Mouse (Mus musculus): ENCODE results near the gene Trim71. TPM values are rescaled to one million over a fixed set of nuclear protein-coding genes. Genes with fewer than 3 reads are reported as not detected.

Trim71 gene
- total RNA-seq, 2 experiments from 2014 or later, result 0.05 to 0.07 TPM

DNA sequence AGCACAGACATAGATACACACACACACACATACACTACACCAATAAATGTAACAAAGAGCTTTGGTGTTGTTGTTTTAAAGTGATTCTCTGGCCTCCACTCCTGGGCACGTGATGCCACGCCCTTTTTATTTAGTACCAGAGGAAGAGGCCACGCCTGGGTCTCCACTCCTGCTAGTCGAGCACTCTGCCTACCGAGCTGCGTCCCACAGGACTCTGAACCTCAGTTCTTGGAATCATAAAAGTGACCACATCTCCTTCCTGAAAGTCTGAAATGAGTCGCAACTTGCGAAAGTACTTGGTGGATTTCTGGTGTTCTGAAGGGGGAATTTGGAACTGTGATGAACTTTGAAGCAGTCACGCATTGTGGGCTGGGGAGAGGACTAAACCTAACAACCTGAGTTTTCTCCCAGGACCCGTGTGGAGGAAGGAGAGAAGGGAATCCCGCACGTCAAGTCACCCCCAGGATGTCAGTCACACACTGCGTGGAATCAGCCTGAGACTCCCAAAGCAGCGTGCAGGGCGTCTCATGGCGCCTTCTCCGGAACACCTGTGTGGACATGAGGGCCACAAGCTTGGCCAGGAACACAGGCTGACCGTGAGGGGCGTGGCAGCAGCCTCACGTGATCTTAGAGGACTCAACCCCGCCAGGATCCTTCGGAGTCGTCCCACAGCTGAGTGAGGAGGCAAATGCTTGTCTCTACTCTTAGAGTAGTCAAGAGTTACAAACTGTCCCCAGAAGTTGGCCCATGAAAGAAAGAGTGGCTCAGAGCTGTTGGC, 76.5 kb downstream of the Trim71 start:
- DNase-seq (ENCODE audit: low spot score in 2 of 2), result no peak

DNA sequence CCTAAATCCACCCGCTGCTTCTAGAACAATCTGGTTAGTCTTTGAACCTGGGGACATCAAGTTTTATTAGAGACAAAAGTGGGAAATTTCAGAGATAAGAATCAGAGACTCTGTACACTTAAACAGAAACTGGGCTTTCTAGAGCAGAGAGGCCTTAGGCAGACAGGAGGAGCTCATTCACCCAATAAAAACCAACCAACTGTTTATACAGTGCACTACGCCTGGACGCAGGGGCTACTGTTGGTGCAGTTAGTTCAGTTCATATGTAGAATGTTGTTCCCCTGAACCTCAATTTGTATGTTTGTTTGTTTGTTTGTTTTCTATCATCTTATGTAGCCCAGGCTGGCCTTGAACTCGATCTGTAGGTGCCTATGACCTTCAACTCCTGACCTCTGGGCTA, 77.4 kb downstream of the Trim71 start:
- no peak for DNase-seq (ENCODE audit: low spot score in 2 of 2)

GRCm38 (mm10) chr9:114484771-114485170, 79.4 kb downstream of the Trim71 start:
- DNase-seq (ENCODE audit: low spot score in 2 of 2), result no peak

DNA sequence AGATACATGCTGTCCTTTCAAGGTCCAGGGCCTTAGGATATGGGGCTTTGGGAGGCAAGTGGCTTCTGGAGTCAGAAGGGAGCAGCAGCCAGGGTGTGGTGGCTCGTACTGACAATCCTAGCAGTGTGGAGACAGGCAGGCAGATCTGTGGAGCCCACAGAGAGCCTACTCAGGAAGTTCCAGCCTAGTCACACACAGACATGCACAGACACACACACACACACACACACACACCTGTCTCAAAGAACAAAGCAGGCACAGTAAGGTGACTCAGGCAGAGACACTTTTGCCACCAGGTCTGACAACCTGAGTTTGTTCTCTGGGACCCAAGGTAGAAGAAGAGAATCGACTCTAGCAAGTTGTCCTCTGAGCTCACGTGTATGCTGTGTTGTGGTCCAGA, 83.2 kb downstream of the Trim71 start:
- no peak for DNase-seq (ENCODE audit: low spot score in 2 of 2)

DNA sequence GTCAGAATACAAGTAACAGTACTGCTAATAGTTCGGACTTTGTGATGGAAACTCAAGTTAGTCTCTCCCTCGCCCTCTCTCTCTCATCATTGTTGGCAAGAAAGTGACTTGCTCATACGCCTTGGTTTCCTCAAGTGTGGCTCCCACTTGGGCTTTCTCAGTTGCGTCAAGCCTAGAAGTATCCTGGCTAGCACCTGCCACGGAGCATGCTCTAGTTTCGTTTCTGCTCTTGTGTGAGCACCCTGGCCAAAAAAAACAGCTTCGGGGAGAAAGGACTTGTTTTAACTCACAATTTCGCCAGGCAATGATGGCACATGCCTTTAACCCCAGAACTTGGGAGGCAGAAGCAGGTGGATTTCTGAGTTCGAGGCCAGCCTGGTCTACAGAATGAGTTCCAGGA, 87.2 kb downstream of the Trim71 start:
- no peak for DNase-seq (ENCODE audit: low spot score in 2 of 2)

DNA sequence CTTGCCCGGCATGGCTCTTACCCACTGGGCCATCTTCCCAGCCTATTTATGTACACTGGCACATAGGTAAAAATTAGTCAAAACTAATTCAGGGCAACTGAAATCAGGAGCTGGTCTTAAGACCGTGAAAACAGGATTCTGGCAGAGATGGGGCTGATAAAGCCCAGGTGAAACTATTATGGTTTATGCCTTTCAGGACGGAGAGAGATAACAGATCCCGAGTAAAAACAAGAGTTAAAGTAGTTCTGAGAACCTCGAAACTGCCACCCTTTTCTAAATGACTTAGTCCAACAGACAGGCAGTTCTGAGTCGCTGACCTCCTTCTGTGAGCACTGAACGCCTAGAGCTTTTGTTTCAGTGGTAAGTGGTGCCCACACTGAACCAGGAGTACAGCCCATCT, 92.3 kb downstream of the Trim71 start:
- no peak for DNase-seq (ENCODE audit: low spot score in 2 of 2)

DNA sequence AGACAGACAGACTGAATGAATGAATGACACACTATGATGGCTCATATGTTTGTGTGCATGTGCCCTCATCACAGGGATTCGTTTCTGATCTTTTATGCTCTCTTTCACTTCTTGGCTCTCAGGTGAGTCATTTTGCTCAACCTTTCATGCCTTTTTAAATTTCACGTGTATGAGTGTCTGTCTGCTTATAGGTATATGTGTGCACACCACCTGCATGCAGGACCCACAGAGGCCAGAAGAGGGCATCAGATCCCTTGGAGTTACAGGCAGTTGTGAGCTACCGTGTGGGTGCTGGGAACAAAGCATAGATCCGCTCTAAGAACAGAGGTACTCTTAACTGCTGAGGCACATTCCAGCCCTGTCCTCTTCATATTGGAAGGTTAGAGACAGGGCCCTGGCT, 95.5 kb downstream of the Trim71 start:
- DNase-seq (ENCODE audit: low spot score in 2 of 2), result no peak

DNA sequence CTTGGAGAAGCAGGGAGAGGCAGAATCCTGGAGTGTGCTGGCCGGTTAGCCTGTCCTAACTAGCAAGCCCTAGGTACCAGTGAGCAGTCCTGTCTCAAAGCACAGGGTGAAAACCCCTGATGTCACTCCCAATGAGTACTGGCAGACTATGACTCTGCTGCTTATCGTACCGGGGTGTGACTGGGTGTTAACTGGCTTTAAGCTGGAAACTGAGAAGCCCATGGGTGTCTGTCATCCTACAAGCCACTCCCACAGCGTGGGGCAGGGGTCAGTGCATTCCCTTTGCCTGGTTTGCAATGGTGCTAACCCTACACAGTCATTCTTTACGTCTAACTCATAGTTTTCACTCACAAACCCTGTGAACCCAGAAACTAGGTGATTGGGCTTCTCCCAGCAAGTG, 96.0 kb downstream of the Trim71 start:
- DNase-seq (ENCODE audit: low spot score in 2 of 2), result no peak

DNA sequence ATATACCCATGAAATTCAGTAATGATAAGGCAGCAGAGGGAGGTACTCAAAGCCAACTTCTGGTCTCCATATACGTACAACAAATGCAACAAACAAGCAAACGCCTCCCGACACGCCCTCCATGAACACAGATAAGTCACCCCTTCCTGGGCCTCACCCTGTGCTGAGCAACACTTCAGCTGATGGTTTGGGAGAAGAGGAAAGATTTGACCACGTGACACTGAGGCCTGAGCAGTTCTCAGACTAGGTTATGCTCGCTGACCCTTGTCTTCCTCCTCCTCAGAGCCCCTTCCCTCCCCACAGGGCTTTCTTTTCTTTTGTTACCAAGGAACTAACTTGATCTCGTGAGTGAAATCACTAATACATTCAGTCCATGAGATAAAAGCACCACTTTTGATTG, 97.3 kb downstream of the Trim71 start:
- no peak for DNase-seq (ENCODE audit: low spot score in 2 of 2)

DNA sequence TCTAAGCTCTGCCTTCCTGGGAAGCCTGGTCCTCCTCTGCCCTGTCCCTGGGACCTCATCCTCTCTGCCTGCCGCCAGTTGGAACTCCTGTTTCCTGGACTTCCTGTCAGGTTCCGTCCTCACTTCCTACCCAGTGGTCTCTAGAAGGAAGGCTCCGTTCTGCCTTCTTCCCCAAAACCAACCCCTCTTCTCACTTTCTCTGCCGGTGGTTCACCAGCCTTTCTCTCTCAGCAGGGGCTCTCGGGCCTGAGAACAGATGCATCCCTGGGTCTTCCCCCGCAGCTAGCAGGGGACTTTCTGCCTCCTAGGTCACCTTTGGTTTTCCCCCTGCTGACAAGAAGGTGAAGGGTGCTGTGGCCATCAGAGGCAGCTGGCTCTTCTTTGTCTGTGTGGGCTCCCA, 98.7 kb downstream of the Trim71 start:
- DNase-seq (ENCODE audit: low spot score in 2 of 2), result no peak

DNA sequence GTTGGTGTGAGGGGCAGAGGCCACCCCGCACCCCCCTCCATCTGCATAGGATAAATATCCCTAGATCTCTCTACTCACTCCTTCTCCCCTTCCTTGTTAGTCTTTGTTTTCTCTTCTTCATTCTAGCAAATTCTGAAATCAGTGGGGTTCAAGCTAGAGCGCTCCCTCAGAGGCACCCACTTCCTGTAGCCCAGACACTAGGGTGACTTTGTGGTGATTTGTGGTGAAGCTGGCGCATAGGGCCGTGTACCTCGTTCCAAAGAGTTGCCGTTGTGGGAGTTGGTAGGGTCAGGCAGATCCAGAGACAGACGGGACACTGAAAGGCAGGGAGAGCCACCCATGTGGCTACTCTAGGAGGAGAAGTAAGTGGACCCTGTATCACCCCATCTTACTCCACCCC, 101.6 kb downstream of the Trim71 start:
- no peak for DNase-seq (ENCODE audit: low spot score in 2 of 2)

DNA sequence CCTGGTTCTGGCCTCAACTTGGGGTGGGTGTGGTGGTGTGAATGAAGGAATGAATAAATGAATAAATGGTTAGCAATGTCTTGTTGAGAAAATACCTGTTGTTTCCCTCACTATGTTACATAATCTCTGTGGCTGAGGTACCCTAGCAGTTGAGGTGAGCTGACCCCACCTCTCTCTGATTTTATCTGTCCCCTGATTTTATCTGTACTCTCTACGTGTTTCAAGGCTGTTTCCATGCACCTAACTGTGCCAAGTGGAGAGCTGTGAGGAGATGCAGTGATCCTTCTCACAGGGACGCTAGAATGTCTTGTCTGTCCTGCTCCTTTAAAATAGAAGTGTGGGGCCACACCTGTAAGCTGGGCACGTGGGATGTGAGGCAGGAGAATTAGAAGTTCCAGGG, 105.7 kb downstream of the Trim71 start:
- DNase-seq (ENCODE audit: low spot score in 2 of 2), result no peak

Other genes with a start within 250 kb of the Trim71 start
- not detected for gene Bcl2a1c, start 234.2 kb downstream of the Trim71 start, total RNA-seq (2021)
- 100 to 1,000 TPM; 111 to 118 TPM for gene Crtap, start 173.7 kb downstream of the Trim71 start, total RNA-seq (2021)
- gene Glb1, start 163.3 kb downstream of the Trim71 start, total RNA-seq (2021), result 10 to 100 TPM; 16.3 to 20.1 TPM
- 1 to 10 TPM; 3.9 to 4.4 TPM for gene Tmppe, start 163.3 kb downstream of the Trim71 start, total RNA-seq (2021)
- not detected for gene Ccr4, start 59.5 kb downstream of the Trim71 start, total RNA-seq (2021)
- not detected for gene C130032M10Rik, start 48.7 kb downstream of the Trim71 start, total RNA-seq (2021)
- gene Cnot10, start 75.8 kb upstream of the Trim71 start, total RNA-seq (2021), result 10 to 100 TPM; 31.3 to 37.0 TPM
- gene Dync1li1, start 124.4 kb upstream of the Trim71 start, total RNA-seq (2021), result 10 to 100 TPM; 44.3 to 46.6 TPM
- 10 to 100 TPM; 22.0 to 22.4 TPM for gene Cmtm6, start 166.7 kb upstream of the Trim71 start, total RNA-seq (2021)
- 10 to 100 TPM; 27.5 to 32.2 TPM for gene Cmtm7, start 217.5 kb upstream of the Trim71 start, total RNA-seq (2021)